Mouse (Mus musculus) liver, postnatal 0 days (tissue): ENCODE results near the gene Fxyd7. TPM values are rescaled to one million over a fixed set of nuclear protein-coding genes. Genes with fewer than 3 reads are reported as not detected.

Experiments
- ATAC-seq: fragments of 200-750 bp; cut with Nextera tagmentation; 2 replicates; pipeline ENCODE4 v1.8.0; 2017; ENCODE audit warnings: mild to moderate bottlenecking, moderate library complexity
- DNase-seq: peaks from one replicate; pipeline ENCODE4 v3.0.0-alpha.2; 2016
- H3K27ac ChIP-seq: fragments of 300-500 bp; sonication (generic); 2 replicates; pipeline ENCODE4 v1.5.1; 2014; ENCODE audit warnings: antibody characterized with exemption, moderate library complexity, mild to moderate bottlenecking, low read depth
- H3K27me3 ChIP-seq: fragments of 300-500 bp; sonication (generic); 2 replicates; pipeline ENCODE4 v1.6.1; 2014; ENCODE audit warnings: low read length, control low read depth, mixed read lengths; ENCODE audit not compliant: insufficient read depth
- H3K36me3 ChIP-seq: fragments of 300-500 bp; sonication (generic); replicated peaks from 2 replicates; pipeline ENCODE4 v1.6.1; 2014; ENCODE audit warnings: mild to moderate bottlenecking, control low read depth, low read length, moderate library complexity, mixed read lengths; ENCODE audit not compliant: insufficient read depth
- H3K4me1 ChIP-seq: fragments of 300-500 bp; sonication (generic); 2 replicates; pipeline ENCODE4 v1.6.1; 2014; ENCODE audit warnings: antibody characterized with exemption, mild to moderate bottlenecking, control low read depth; ENCODE audit not compliant: insufficient read depth
- H3K4me2 ChIP-seq: fragments of 300-500 bp; sonication (generic); 2 replicates; pipeline ENCODE4 v1.6.1; 2014; ENCODE audit warnings: low read depth, mild to moderate bottlenecking, low read length, moderate library complexity, mixed read lengths
- H3K4me3 ChIP-seq: fragments of 300-500 bp; sonication (generic); 2 replicates; pipeline ENCODE4 v1.5.1; 2014; ENCODE audit warnings: low read depth, low read length
- H3K9ac ChIP-seq: fragments of 300-500 bp; sonication (generic); replicated peaks from 2 replicates; pipeline ENCODE4 v1.6.1; 2014; ENCODE audit warnings: mild to moderate bottlenecking, moderate library complexity
- H3K9me3 ChIP-seq: fragments of 300-500 bp; sonication (generic); 2 replicates; pipeline ENCODE4 v1.6.1; 2016; ENCODE audit warnings: mild to moderate bottlenecking, control low read depth, low read length, mixed read lengths
- CTCF ChIP-seq: sonication (generic); IDR thresholded peaks from 2 replicates; pipeline ENCODE4 v1.5.1; 2016; ENCODE audit warnings: antibody characterized with exemption, low read depth
- EP300 ChIP-seq: IDR thresholded peaks from 2 replicates; pipeline ENCODE4 v1.6.1; 2016; ENCODE audit warnings: antibody characterized with exemption, low read depth, mild to moderate bottlenecking
- WGBS: fragments of 180-500 bp; shearing (Covaris S2); extraction: QIAGEN DNeasy Blood & Tissue Kit; methylation state at CpG from one replicate; pipeline ENCODE4 v1.1.7; 2014; ENCODE audit not compliant: insufficient replicate concordance; 5-methylcytosine and 5-hydroxymethylcytosine counted together
- polyA plus RNA-seq: library from polyadenylated mRNA; unstranded; fragments of >200 nt; fragmentation: Nextera tagmentation; extraction: Ambion mirVana; gene quantifications from 2 replicates; pipeline ENCODE4 v1.2.1, GENCODE M21; 2015

Fxyd7 gene
- polyA plus RNA-seq, 1 experiment from 2014 or later: 0.16 TPM

DNA sequence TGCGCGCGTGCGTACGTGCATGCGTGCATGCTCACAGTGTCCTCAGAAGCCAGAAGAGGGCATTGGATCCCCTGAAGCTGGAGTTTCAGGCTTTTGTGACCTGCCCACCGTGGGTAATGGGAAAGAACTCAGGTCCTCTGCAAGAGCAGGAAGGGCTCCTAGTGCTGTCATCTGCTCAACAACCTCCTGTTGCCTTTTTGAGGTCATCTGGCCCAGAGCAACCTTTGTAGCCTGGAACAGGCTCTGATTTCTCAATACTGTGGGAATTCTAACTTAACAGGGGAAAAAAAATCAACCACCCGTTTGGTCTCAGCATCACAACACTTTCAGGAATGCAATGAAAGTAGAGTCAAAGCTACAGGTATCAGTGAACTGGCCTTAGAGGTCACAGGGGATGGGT is 28.4 kb upstream of the Fxyd7 start:
- H3K4me1 ChIP-seq: peaks cover 11% of the 10 kb centered on the region
- no peaks in the 10 kb centered on the region for H3K36me3 ChIP-seq
- no peak overlapping the region for H3K9ac ChIP-seq
- H3K27ac ChIP-seq: no peak overlapping the region
- H3K27me3 ChIP-seq: no peaks in the 10 kb centered on the region
- peak; percentile 63 for ATAC-seq
- WGBS: 73% methylated on average over 8 of the region's 8 CpGs
- TF ChIP-seq CTCF (no peak), EP300 (no peak)
- DNase-seq: no peak
- H3K4me3 ChIP-seq: no peak overlapping the region
- H3K4me2 ChIP-seq: no peak overlapping the region
- no peaks in the 10 kb centered on the region for H3K9me3 ChIP-seq

DNA sequence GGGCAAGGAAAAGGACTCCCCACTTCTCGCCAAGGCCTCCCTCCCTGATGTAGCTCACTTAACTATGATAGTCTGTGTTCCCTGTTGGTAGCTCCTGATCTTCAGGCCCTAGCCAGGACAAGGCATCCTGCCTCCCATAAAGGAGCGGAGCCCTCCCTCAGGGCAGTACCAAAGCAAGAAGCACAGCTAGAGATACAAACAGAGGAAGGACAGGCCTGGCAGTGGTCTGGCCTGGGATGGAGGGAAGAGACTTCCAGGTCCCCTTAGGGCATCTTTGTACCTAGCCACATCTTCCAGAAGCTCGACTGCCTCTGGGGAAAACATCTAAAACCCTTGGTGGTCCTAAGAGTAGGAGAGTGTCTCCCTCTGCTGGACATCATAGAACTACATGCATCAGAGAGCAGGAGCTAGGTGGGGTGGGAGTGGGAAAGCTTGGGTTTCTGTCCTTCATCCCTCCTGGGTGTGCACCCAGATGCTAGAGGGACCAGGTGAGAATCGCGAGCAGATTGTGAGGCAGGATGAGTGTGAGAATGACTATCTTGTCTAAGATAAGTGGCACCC is 26.7 kb upstream of the Fxyd7 start:
- ATAC-seq: peak; percentile 30; the same call in 1 of the 2 replicates
- no peak overlapping the region for H3K4me3 ChIP-seq
- WGBS: 47% methylated on average over 5 of the region's 5 CpGs
- H3K4me1 ChIP-seq: peaks cover 4% of the 10 kb centered on the region
- no peak overlapping the region for H3K4me2 ChIP-seq
- no peak for DNase-seq
- TF ChIP-seq EP300: no peak
- peak; percentile 81 for TF ChIP-seq CTCF
- no peaks in the 10 kb centered on the region for H3K27me3 ChIP-seq
- no peak overlapping the region for H3K9ac ChIP-seq
- no peaks in the 10 kb centered on the region for H3K36me3 ChIP-seq
- no peaks in the 10 kb centered on the region for H3K9me3 ChIP-seq
- no peak overlapping the region for H3K27ac ChIP-seq

DNA sequence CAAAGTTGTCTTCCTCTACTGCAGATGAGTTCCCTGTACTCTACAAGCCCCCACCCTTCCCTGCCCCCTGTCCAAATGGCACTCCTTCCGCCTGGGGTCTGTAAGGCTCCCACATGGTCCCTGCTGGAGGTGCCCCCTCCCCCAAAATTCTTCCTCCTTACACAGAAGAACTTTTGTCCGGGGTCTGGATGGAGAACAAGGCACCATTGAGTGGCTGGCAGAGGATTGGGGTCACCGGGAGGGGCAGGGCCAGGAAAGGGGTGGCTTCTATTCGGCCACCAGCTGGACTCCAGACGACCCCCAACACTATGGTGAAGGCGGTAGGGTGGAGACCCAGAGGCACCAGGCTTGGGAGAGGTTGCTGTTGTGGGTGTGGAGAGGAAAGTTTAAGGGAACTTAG is 26.2 kb upstream of the Fxyd7 start:
- no peak for TF ChIP-seq CTCF
- TF ChIP-seq EP300: no peak
- no peak overlapping the region for H3K9ac ChIP-seq
- H3K27me3 ChIP-seq: no peaks in the 10 kb centered on the region
- no peak overlapping the region for H3K27ac ChIP-seq
- ATAC-seq (no peak), DNase-seq (no peak)
- H3K4me2 ChIP-seq: no peak overlapping the region
- 53% methylated on average over 6 of the region's 6 CpGs for WGBS
- no peaks in the 10 kb centered on the region for H3K9me3 ChIP-seq
- no peak overlapping the region for H3K4me3 ChIP-seq
- no peaks in the 10 kb centered on the region for H3K4me1 ChIP-seq
- no peaks in the 10 kb centered on the region for H3K36me3 ChIP-seq

DNA sequence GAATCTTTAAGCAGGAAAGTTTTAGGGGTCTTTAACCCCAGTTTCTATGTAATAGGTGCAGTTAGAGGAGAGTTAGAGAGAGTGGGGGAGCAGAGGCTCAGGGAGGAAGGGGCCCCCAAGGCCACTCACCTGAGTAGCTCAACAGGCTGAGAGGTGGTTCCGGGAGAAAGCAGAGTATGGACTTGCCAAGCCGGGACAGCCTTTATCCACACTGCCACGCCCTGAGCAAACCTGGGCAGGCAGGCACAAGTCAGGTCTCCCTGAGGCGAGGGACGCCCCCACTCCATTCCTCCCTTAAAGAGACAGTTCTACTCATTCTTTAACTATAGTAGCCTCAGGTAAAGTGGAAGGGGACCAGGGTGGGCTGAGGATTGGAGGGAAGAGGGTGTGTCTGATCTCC is 25.2 kb upstream of the Fxyd7 start, which contains the start of gene Fxyd3:
Gene Fxyd3 (minus strand): TSS at position 213 of the 400 bp plus-strand sequence.
- no peak within 1 kb of the TSS for H3K4me3 ChIP-seq
- no peak within 1 kb of the TSS for H3K27ac ChIP-seq
- no peaks in the 10 kb centered on the region for H3K9me3 ChIP-seq
- no peaks in the 10 kb centered on the region for H3K27me3 ChIP-seq
- H3K4me1 ChIP-seq: no peaks in the 10 kb centered on the region
- WGBS: 42% methylated on average over 5 of the region's 5 CpGs
- ATAC-seq (no peak), DNase-seq (no peak)
- H3K4me2 ChIP-seq: no peak within 1 kb of the TSS
- no peaks in the 10 kb centered on the region for H3K36me3 ChIP-seq
- no peak for TF ChIP-seq EP300
- no peak for TF ChIP-seq CTCF
- H3K9ac ChIP-seq: no peak within 1 kb of the TSS

DNA sequence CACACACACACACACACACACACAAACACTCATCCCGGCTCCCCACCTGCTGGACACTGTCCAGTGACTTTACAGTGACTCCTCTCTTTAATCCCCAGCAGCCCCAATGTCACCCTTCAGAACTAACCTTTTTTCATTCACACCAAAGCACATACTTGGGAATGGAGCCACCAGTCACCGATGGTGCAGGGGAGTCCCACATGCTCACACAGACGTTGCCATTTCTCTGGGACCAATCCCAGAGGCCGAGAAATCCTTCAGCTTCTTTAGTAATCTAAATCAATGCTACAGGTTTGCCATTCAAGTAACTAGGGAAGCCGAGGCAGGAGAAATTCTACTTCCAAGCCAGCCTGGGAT is 23.4 kb upstream of the Fxyd7 start:
- H3K27ac ChIP-seq: no peak overlapping the region
- H3K9me3 ChIP-seq: no peaks in the 10 kb centered on the region
- ATAC-seq (no peak), DNase-seq (no peak)
- H3K27me3 ChIP-seq: no peaks in the 10 kb centered on the region
- H3K4me3 ChIP-seq: no peak overlapping the region
- no peaks in the 10 kb centered on the region for H3K4me1 ChIP-seq
- no peak for TF ChIP-seq CTCF
- no peak for TF ChIP-seq EP300
- no peak overlapping the region for H3K9ac ChIP-seq
- no peak overlapping the region for H3K4me2 ChIP-seq
- no peaks in the 10 kb centered on the region for H3K36me3 ChIP-seq
- 55% methylated on average over 5 of the region's 5 CpGs for WGBS

DNA sequence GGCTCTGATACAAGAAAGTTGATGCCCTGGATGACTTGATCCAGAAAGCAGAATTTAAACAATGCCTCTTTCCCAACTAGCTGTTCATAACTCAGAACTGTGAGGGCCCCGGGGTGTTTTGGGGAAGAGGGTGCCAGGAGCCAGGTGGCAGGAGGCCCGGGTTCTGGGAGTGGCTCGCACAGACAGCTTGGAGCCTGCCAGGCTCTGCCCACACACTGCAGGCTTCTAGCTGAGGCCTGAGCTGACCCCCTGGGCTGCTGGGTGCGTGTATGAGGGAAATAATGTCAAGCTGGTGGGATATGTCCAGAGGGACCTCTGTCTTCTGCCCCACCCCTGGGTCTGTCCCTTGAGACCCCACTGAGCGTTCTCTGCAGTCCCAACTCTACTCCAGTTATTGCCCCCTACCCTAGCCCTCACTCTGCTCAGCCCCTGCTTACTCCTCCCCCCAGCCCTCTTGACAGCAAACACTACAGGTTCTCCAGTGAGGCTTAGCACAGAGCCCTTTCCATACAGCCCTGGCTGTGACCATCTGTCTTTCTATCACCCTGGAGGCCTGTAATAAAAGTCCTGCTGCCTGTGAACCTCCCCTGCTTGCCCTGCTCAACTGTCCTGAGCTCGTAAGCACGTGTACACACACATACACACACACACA is 22.9 kb upstream of the Fxyd7 start:
- DNase-seq: no peak
- H3K36me3 ChIP-seq: no peaks in the 10 kb centered on the region
- no peaks in the 10 kb centered on the region for H3K27me3 ChIP-seq
- 62% methylated on average over 7 of the region's 7 CpGs for WGBS
- TF ChIP-seq EP300 (no peak), CTCF (no peak)
- no peaks in the 10 kb centered on the region for H3K4me1 ChIP-seq
- H3K9me3 ChIP-seq: no peaks in the 10 kb centered on the region
- no peak overlapping the region for H3K9ac ChIP-seq
- no peak overlapping the region for H3K4me2 ChIP-seq
- ATAC-seq: no peak
- H3K4me3 ChIP-seq: no peak overlapping the region
- no peak overlapping the region for H3K27ac ChIP-seq
